25 mouse cellular contexts compared by ENCODE assay signal in genomic region chr9:65982841-65983240, GRCm38 (mm10).
DNase-seq lines count a peak whose midpoint lies in the region; ATAC-seq lines count a peak whose summit lies in the region.
"Had no signal": no experiment of that assay in that cellular context is flagged by ENCODE, and none has a peak within 500 bp of the region (broad histone marks: within the 10 kb centered on the region; RNA-seq: fewer than 3 reads in every experiment).

No protein-coding gene starts in this region.

- no peak overlapping the region for H3K4me3 ChIP-seq in embryonic facial prominence, embryonic 10.5 days
- H3K4me3 ChIP-seq: embryonic facial prominence, embryonic 12.5 days; embryonic facial prominence, embryonic 15.5 days; forebrain, embryonic 15.5 days; gastrocnemius, adult 2 months; hindbrain, embryonic 13.5 days; intestine, embryonic 15.5 days had no signal

- H3K36me3 ChIP-seq in embryonic facial prominence, embryonic 10.5 days (replicated peaks), result 0 out of 2 replicates have a peak, but pooled peaks cover 2% of the 10 kb centered on the region
- H3K36me3 ChIP-seq: embryonic facial prominence, embryonic 12.5 days; embryonic facial prominence, embryonic 15.5 days; forebrain, embryonic 15.5 days; hindbrain, embryonic 13.5 days; intestine, embryonic 15.5 days had no signal

- WGBS in embryonic facial prominence, embryonic 10.5 days, result 89% methylated on average over 1 of the region's 1 CpGs

- H3K27me3 ChIP-seq in embryonic facial prominence, embryonic 10.5 days (replicated peaks; ENCODE audit: low read depth, poor library complexity, severe bottlenecking), result no peaks in the 10 kb centered on the region
- H3K27me3 ChIP-seq: embryonic facial prominence, embryonic 12.5 days; embryonic facial prominence, embryonic 15.5 days; forebrain, embryonic 15.5 days; hindbrain, embryonic 13.5 days; intestine, embryonic 15.5 days; Patski had no signal

- no peaks in the 10 kb centered on the region for H3K4me1 ChIP-seq in embryonic facial prominence, embryonic 10.5 days
- H3K4me1 ChIP-seq: embryonic facial prominence, embryonic 12.5 days; embryonic facial prominence, embryonic 15.5 days; forebrain, embryonic 15.5 days; hindbrain, embryonic 13.5 days; intestine, embryonic 15.5 days had no signal

- no peaks in the 10 kb centered on the region for H3K9me3 ChIP-seq in embryonic facial prominence, embryonic 10.5 days
- H3K9me3 ChIP-seq: embryonic facial prominence, embryonic 12.5 days; embryonic facial prominence, embryonic 15.5 days; forebrain, embryonic 15.5 days; hindbrain, embryonic 13.5 days; intestine, embryonic 15.5 days had no signal

- DNase-seq in 416B (ENCODE audit: low read depth) (peak; percentile 75), MEL-GATA-1-ER (ENCODE audit: extremely low read depth, low read depth) (peak; percentile 19)
- no peak for DNase-seq in gastrocnemius, adult 8-10 months (ENCODE audit: low spot score in 2 of 2)
- DNase-seq in right cerebral cortex, postnatal 10 days (ENCODE audit: low spot score in 2 of 2), result no peak
- no peak for DNase-seq in embryonic facial prominence, embryonic 10.5 days (ENCODE audit: low spot score)
- DNase-seq in frontal cortex, postnatal 25 days (ENCODE audit: low spot score in 2 of 2), result no peak
- DNase-seq: adrenal gland, postnatal 10 days; adrenal gland, postnatal 36 days; cerebellum, adult 11-12 months; cerebellum, adult 8-10 months; cerebellum, postnatal 10 days; cerebellum, postnatal 36 days; gastrocnemius, adult 2 months; gastrocnemius, postnatal 25 days; kidney, adult 11 months had no signal

- no peak overlapping the region for H3K27ac ChIP-seq in embryonic facial prominence, embryonic 10.5 days (replicated peaks)
- H3K27ac ChIP-seq: embryonic facial prominence, embryonic 12.5 days; embryonic facial prominence, embryonic 15.5 days; forebrain, embryonic 15.5 days; gastrocnemius, adult 2 months; hindbrain, embryonic 13.5 days; intestine, embryonic 15.5 days had no signal

- peak; percentile 99 for ATAC-seq in granulocyte monocyte progenitor cell, adult 5-6 weeks (replicated peaks; ENCODE audit: poor library complexity, severe bottlenecking)
- peak; percentile 89 for ATAC-seq in megakaryocyte progenitor cell, adult 5-6 weeks (replicated peaks; ENCODE audit: poor library complexity)
- ATAC-seq: CD4-positive, CD25-positive, alpha-beta regulatory T cell, adult 4 months; forebrain, embryonic 15.5 days; hindbrain, embryonic 16.5 days; intestine, embryonic 15.5 days; Patski had no signal

Comparison
In these comparisons a context has a peak if more than half of its experiments do, and no peak if none do; other contexts are left out.
1. DNase-seq: peak in 416B (single experiment) and MEL-GATA-1-ER (single experiment); none in gastrocnemius, adult 8-10 months (0 of 2), right cerebral cortex, postnatal 10 days (0 of 2), embryonic facial prominence, embryonic 10.5 days (single experiment) and frontal cortex, postnatal 25 days (0 of 2).